Mouse (Mus musculus) forebrain, embryonic 12.5 days (tissue): ENCODE measurements around the gene Zfp719. TPM values are rescaled to one million over a fixed set of nuclear protein-coding genes. Genes with fewer than 3 reads are reported as not detected.

ENCODE experiments used
- polyA plus RNA-seq: library from polyadenylated mRNA; unstranded; fragments of >200 nt; fragmentation: Nextera tagmentation; extraction: Ambion mirVana; gene quantifications from 2 replicates; pipeline ENCODE4 v1.2.1, GENCODE M21; 2016

Zfp719 gene
- polyA plus RNA-seq, 1 experiment from 2014 or later = 14.6 TPM

Other genes starting within 250 kb of the Zfp719 start
- gene Siglecf, start 228.3 kb upstream of the Zfp719 start, polyA plus RNA-seq = 0.09 and 0.33 TPM in 2 replicates
- not detected in 2 replicates for gene Siglecg, start 171.4 kb upstream of the Zfp719 start, polyA plus RNA-seq
- gene Lim2, start 151.9 kb upstream of the Zfp719 start, polyA plus RNA-seq = not detected in 2 replicates
- gene Nkg7, start 142.5 kb upstream of the Zfp719 start, polyA plus RNA-seq = 0.51 TPM in 1 of 2 replicates, not detected in the other
- not detected in 2 replicates for gene Cldnd2, start 138.8 kb upstream of the Zfp719 start, polyA plus RNA-seq
- 151 and 161 TPM in 2 replicates for gene Etfb, start 135.5 kb upstream of the Zfp719 start, polyA plus RNA-seq
- gene Gm45233, start 135.5 kb upstream of the Zfp719 start, polyA plus RNA-seq = 0.47 TPM in 1 of 2 replicates, not detected in the other
- gene Vsig10l, start 116.5 kb upstream of the Zfp719 start, polyA plus RNA-seq = 3.1 and 5.0 TPM in 2 replicates
- 2.5 and 2.8 TPM in 2 replicates for gene Iglon5, start 89.5 kb upstream of the Zfp719 start, polyA plus RNA-seq
- not detected in 2 replicates for gene 4931406B18Rik, start 73.7 kb upstream of the Zfp719 start, polyA plus RNA-seq
- gene Cd33, start 35.2 kb upstream of the Zfp719 start, polyA plus RNA-seq = 0.56 and 0.69 TPM in 2 replicates
- gene Zfp658, start 17.4 kb upstream of the Zfp719 start, polyA plus RNA-seq = 7.5 and 7.8 TPM in 2 replicates
- gene Zfp819, start 27.6 kb downstream of the Zfp719 start, polyA plus RNA-seq = 0.61 and 0.73 TPM in 2 replicates
- gene Ceacam18, start 55.1 kb downstream of the Zfp719 start, polyA plus RNA-seq = not detected in 2 replicates
- gene Siglece, start 80.6 kb downstream of the Zfp719 start, polyA plus RNA-seq = 0.17 and 0.35 TPM in 2 replicates
- 16.9 and 17.8 TPM in 2 replicates for gene Ctu1, start 92.4 kb downstream of the Zfp719 start, polyA plus RNA-seq
- gene Klk14, start 110.8 kb downstream of the Zfp719 start, polyA plus RNA-seq = not detected in 2 replicates
- gene Klk13, start 133.0 kb downstream of the Zfp719 start, polyA plus RNA-seq = 0.10 TPM in 1 of 2 replicates, not detected in the other
- gene Klk12, start 189.3 kb downstream of the Zfp719 start, polyA plus RNA-seq = not detected in 2 replicates
- gene Klk11, start 195.0 kb downstream of the Zfp719 start, polyA plus RNA-seq = not detected in 2 replicates
- gene Klk10, start 201.4 kb downstream of the Zfp719 start, polyA plus RNA-seq = 0.28 TPM in 1 of 2 replicates, not detected in the other
- gene Klk9, start 212.3 kb downstream of the Zfp719 start, polyA plus RNA-seq = not detected in 2 replicates
- 5.0 and 5.3 TPM in 2 replicates for gene Klk8, start 218.0 kb downstream of the Zfp719 start, polyA plus RNA-seq
- gene Klk7, start 231.7 kb downstream of the Zfp719 start, polyA plus RNA-seq = not detected in 2 replicates
- not detected in 2 replicates for gene Klk6, start 244.9 kb downstream of the Zfp719 start, polyA plus RNA-seq